Mouse (Mus musculus) heart, postnatal 0 days (tissue): ENCODE measurements around the gene Rtf2.

Experiments used
- CTCF ChIP-seq: IDR thresholded peaks from 2 replicates; pipeline ENCODE4 v1.5.1; 2016; ENCODE audit warnings: antibody characterized with exemption, control low read depth, low read depth
- EP300 ChIP-seq: IDR thresholded peaks from 2 replicates; pipeline ENCODE4 v1.6.1; 2016; ENCODE audit warnings: antibody characterized with exemption, low read depth

- no peak for TF ChIP-seq EP300
- no peak for TF ChIP-seq CTCF
Observed at GRCm38 (mm10) chr2:172452031-172452430, 11.7 kb downstream of the Rtf2 start.
